8 mouse cellular contexts compared by ENCODE assay signal in the genomic region with DNA sequence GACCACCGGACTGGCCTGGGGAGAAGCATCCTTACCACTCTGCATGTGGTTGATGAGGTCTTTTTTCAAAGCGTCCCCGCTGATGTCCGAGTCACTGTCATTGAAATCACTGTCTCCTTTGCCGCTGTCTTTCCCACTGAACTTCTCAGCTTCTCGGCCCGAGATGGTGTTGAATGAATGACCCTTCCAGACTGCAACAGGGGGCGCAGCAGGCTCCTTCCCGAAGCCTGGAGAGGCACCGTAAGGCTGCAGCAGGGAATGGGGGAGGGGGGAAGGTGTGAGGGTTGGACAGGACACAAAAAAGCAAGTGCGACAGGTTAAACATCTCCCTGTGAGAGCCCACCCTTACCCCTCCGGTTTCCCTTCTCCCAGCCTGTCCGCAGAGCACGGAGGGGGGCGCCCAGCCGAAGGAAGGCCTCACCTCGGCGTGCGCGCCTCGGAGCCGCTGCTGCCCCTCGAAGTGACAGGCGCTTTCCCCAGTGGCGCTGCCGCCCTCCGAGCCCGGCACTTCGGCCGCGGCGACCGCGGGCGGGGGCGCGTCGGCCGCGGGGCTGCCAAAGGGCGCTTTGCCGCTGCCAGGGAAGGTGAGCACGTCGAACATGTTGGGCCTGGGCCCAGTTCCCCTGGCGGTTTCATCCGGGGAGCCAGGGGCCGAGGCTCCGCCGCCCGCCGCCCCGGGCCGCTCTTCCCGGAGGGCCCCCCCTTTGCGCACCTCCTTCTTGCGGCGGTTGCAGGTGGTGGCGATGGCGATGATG. TPM values are rescaled to one million over a fixed set of nuclear protein-coding genes. Genes with fewer than 3 reads are reported as not detected.
DNase-seq lines count a peak whose midpoint lies in the region; ATAC-seq and TF ChIP-seq lines count a peak whose summit lies in the region.

No protein-coding gene starts in this region.

- H3K36me3 ChIP-seq in embryonic facial prominence, embryonic 11.5 days (replicated peaks; ENCODE audit: control insufficient read depth, insufficient read depth, low read depth, low read length) = no peaks in the 10 kb centered on the region
- no peaks in the 10 kb centered on the region for H3K36me3 ChIP-seq in hindbrain, postnatal 0 days (ENCODE audit: insufficient read depth, low read length)
- H3K36me3 ChIP-seq in neural tube, embryonic 14.5 days (ENCODE audit: control insufficient read depth, insufficient read depth, low read length) = no peaks in the 10 kb centered on the region

- peak overlapping the region; percentile 93 for H3K27ac ChIP-seq in layer of hippocampus, adult 2 months
- H3K27ac ChIP-seq in embryonic facial prominence, embryonic 11.5 days (replicated peaks; ENCODE audit: low read depth, low read length) = no peak overlapping the region
- H3K27ac ChIP-seq in hindbrain, postnatal 0 days = no peak overlapping the region
- no peak overlapping the region; the same call in 1 of the 2 replicates for H3K27ac ChIP-seq in neural tube, embryonic 14.5 days (ENCODE audit: low read depth, low read length)

- H3K9ac ChIP-seq in embryonic facial prominence, embryonic 11.5 days (replicated peaks; ENCODE audit: low read length) = no peak overlapping the region; the same call in 1 of the 2 replicates
- H3K9ac ChIP-seq in hindbrain, postnatal 0 days (replicated peaks; ENCODE audit: low read length) = peak overlapping the region; percentile 63
- peak overlapping the region; percentile 72 for H3K9ac ChIP-seq in neural tube, embryonic 14.5 days (replicated peaks; ENCODE audit: low read depth, low read length)

- no peak for TF ChIP-seq CTCF in layer of hippocampus, adult 2 months (conservative IDR thresholded peaks at IDR 0.05)
- TF ChIP-seq CTCF in hindbrain, postnatal 0 days (IDR thresholded peaks at IDR 0.05; ENCODE audit: low read depth) = peak; percentile 32; the same call in 1 of the 2 replicates

- H3K4me2 ChIP-seq in embryonic facial prominence, embryonic 11.5 days (ENCODE audit: low read depth, low read length) = peak overlapping the region; percentile 28
- peak overlapping the region; percentile 68 for H3K4me2 ChIP-seq in hindbrain, postnatal 0 days (ENCODE audit: low read depth, low read length)
- H3K4me2 ChIP-seq in neural tube, embryonic 14.5 days (ENCODE audit: low read depth, low read length) = peak overlapping the region; percentile 85

- peak in 1 of 2 experiments; percentile 14 for DNase-seq in layer of hippocampus, adult 2 months (ENCODE audit: low spot score in 2 of 2)
- no peak for DNase-seq in layer of hippocampus, adult 9-11 months
- DNase-seq in embryonic facial prominence, embryonic 11.5 days (ENCODE audit: low spot score) = no peak
- peak; percentile 31 for DNase-seq in hindbrain, postnatal 0 days (ENCODE audit: low spot score)
- DNase-seq in yolk sac, embryonic 10.5 days (ENCODE audit: low spot score) = no peak
- no peak for DNase-seq in urinary bladder, postnatal 25 days (ENCODE audit: low spot score)
- no peak for DNase-seq in layer of hippocampus, adult 8-10 months (ENCODE audit: low spot score in 2 of 2)

- peaks cover 3% of the 10 kb centered on the region; the same call in 1 of the 2 replicates for H3K4me1 ChIP-seq in embryonic facial prominence, embryonic 11.5 days (ENCODE audit: control insufficient read depth, insufficient read depth, low read length)
- peaks cover 3% of the 10 kb centered on the region; the same call in 1 of the 2 replicates for H3K4me1 ChIP-seq in hindbrain, postnatal 0 days (ENCODE audit: insufficient read depth, low read length)
- peaks cover 17% of the 10 kb centered on the region for H3K4me1 ChIP-seq in neural tube, embryonic 14.5 days (ENCODE audit: control insufficient read depth, insufficient read depth, low read length)

- peak overlapping the region; percentile 68 for H3K4me3 ChIP-seq in layer of hippocampus, adult 2 months
- peak overlapping the region; percentile 34 for H3K4me3 ChIP-seq in embryonic facial prominence, embryonic 11.5 days (ENCODE audit: low read depth, low read length)
- peak overlapping the region; percentile 47 for H3K4me3 ChIP-seq in hindbrain, postnatal 0 days (ENCODE audit: low read length)
- peak overlapping the region; percentile 58 for H3K4me3 ChIP-seq in neural tube, embryonic 14.5 days (ENCODE audit: low read depth, low read length)

- ATAC-seq in embryonic facial prominence, embryonic 11.5 days (replicated peaks; ENCODE audit: insufficient number of reproducible peaks, low FRiP score, low TSS enrichment, low read depth) = no peak
- ATAC-seq in hindbrain, postnatal 0 days = no peak
- no peak for ATAC-seq in neural tube, embryonic 14.5 days (ENCODE audit: low read depth)

- H3K27me3 ChIP-seq in embryonic facial prominence, embryonic 11.5 days (ENCODE audit: control insufficient read depth, insufficient read depth, low read length) = peaks cover 56% of the 10 kb centered on the region
- peaks cover 16% of the 10 kb centered on the region; the same call in 1 of the 2 replicates for H3K27me3 ChIP-seq in hindbrain, postnatal 0 days (ENCODE audit: insufficient read depth, low read length)
- peaks cover 22% of the 10 kb centered on the region for H3K27me3 ChIP-seq in neural tube, embryonic 14.5 days (ENCODE audit: control insufficient read depth, insufficient read depth, low read length)

- WGBS in embryonic facial prominence, embryonic 11.5 days = 2% methylated on average over 47 of the region's 59 CpGs
- WGBS in hindbrain, postnatal 0 days = 2% methylated on average over 51 of the region's 59 CpGs
- 2% methylated on average over 15 of the region's 59 CpGs for WGBS in neural tube, embryonic 14.5 days

- H3K9me3 ChIP-seq in embryonic facial prominence, embryonic 11.5 days (replicated peaks; ENCODE audit: control insufficient read depth, low read length) = no peaks in the 10 kb centered on the region
- H3K9me3 ChIP-seq in hindbrain, postnatal 0 days (ENCODE audit: low read length) = no peaks in the 10 kb centered on the region
- no peaks in the 10 kb centered on the region for H3K9me3 ChIP-seq in neural tube, embryonic 14.5 days (ENCODE audit: control insufficient read depth, low read length)

RNA-seq across cellular contexts. Expression of a gene that starts 2.9 kb away (rescaled TPM):
- total RNA-seq in layer of hippocampus, adult 2 months (2021) = 10 to 100 TPM; 75.7 to 81.7 TPM
- 2.8 and 3.1 TPM in 2 replicates for polyA plus RNA-seq in embryonic facial prominence, embryonic 11.5 days (2014; fragmentation: Nextera tagmentation; extraction: Ambion mirVana)
- 103 and 128 TPM in 2 replicates for total RNA-seq in hindbrain, postnatal 0 days (2014; rRNA removed)
- polyA plus RNA-seq in hindbrain, postnatal 0 days (2015; fragmentation: Nextera tagmentation; extraction: Ambion mirVana) = 25.9 and 30.1 TPM in 2 replicates
- polyA plus RNA-seq in neural tube, embryonic 14.5 days (2014; fragmentation: Nextera tagmentation; extraction: Ambion mirVana) = 29.6 and 32.5 TPM in 2 replicates
- total RNA-seq in layer of hippocampus, adult 8-10 months (2022) = 10 to 100 TPM; 62.3 to 64.6 (median 63.1) TPM

Comparison
In these comparisons a context has a peak if more than half of its experiments do, and no peak if none do; other contexts are left out.
1. H3K4me2 ChIP-seq: peak in every context shown above with its lines; median percentile 85 in neural tube, embryonic 14.5 days; 68 in hindbrain, postnatal 0 days; 28 in embryonic facial prominence, embryonic 11.5 days.